Mouse (Mus musculus) lung, postnatal 0 days (tissue): ENCODE data around the gene Vps37b. TPM values are rescaled to one million over a fixed set of nuclear protein-coding genes. Genes with fewer than 3 reads are reported as not detected.
A peak's percentile ranks its signal among the peaks of the same experiment; 100 is the strongest.

ENCODE experiments used
- ATAC-seq: fragments of 200-750 bp; cut with Nextera tagmentation; 2 replicates; pipeline ENCODE4 v1.8.0; 2017; ENCODE audit warnings: moderate library complexity
- DNase-seq: peaks from one replicate; pipeline ENCODE4 v3.0.0-alpha.2; 2016; ENCODE audit warnings: low spot score
- H3K27ac ChIP-seq: fragments of 300-500 bp; sonication (generic); 2 replicates; pipeline ENCODE4 v1.5.1; 2014; ENCODE audit warnings: antibody characterized with exemption, mild to moderate bottlenecking, low read length, mixed read lengths
- H3K27me3 ChIP-seq: fragments of 300-500 bp; sonication (generic); replicated peaks from 2 replicates; pipeline ENCODE4 v1.6.1; 2014; ENCODE audit warnings: low read length, mixed read lengths; ENCODE audit not compliant: insufficient read depth
- H3K36me3 ChIP-seq: fragments of 300-500 bp; sonication (generic); 2 replicates; pipeline ENCODE4 v1.6.1; 2014; ENCODE audit warnings: low read length, mixed read lengths; ENCODE audit not compliant: insufficient read depth
- H3K4me1 ChIP-seq: fragments of 300-500 bp; sonication (generic); 2 replicates; pipeline ENCODE4 v1.6.1; 2014; ENCODE audit warnings: antibody characterized with exemption, low read depth, low read length, mixed read lengths; ENCODE audit not compliant: insufficient read depth
- H3K4me2 ChIP-seq: fragments of 300-500 bp; sonication (generic); replicated peaks from 2 replicates; pipeline ENCODE4 v1.6.1; 2014; ENCODE audit warnings: low read depth, mild to moderate bottlenecking, low read length, moderate library complexity, mixed read lengths
- H3K4me3 ChIP-seq: fragments of 300-500 bp; sonication (generic); 2 replicates; pipeline ENCODE4 v1.5.1; 2014; ENCODE audit warnings: low read depth, low read length
- H3K9ac ChIP-seq: fragments of 300-500 bp; sonication (generic); replicated peaks from 2 replicates; pipeline ENCODE4 v1.6.1; 2014; ENCODE audit warnings: low read depth, mild to moderate bottlenecking
- H3K9me3 ChIP-seq: fragments of 300-500 bp; sonication (generic); 2 replicates; pipeline ENCODE4 v1.6.1; 2016; ENCODE audit warnings: low read length, mixed read lengths
- CTCF ChIP-seq: IDR thresholded peaks from 2 replicates; pipeline ENCODE4 v1.5.1; 2016; ENCODE audit warnings: antibody characterized with exemption, mild to moderate bottlenecking
- EP300 ChIP-seq: IDR thresholded peaks from 2 replicates; pipeline ENCODE4 v1.6.1; 2016; ENCODE audit warnings: antibody characterized with exemption, mild to moderate bottlenecking, control low read depth
- WGBS: fragments of 180-500 bp; shearing (Covaris S2); extraction: QIAGEN DNeasy Blood & Tissue Kit; methylation state at CpG from one replicate; pipeline ENCODE4 v1.1.7; 2014; 5-methylcytosine and 5-hydroxymethylcytosine counted together
- polyA plus RNA-seq: library from polyadenylated mRNA; unstranded; fragments of >200 nt; fragmentation: Nextera tagmentation; extraction: Ambion mirVana; gene quantifications from 2 replicates; pipeline ENCODE4 v1.2.1, GENCODE M21; 2015

Vps37b gene
- polyA plus RNA-seq, 1 experiment from 2014 or later, result 28.5 TPM

GRCm38 (mm10) chr5:124014791-124015251 lies 17.2 kb downstream of the Vps37b start:
- H3K9ac ChIP-seq, result 0 out of 2 replicates have a peak overlapping the region, but pooled peaks have one; percentile 12
- H3K27ac ChIP-seq, result peak overlapping the region; percentile 68
- ATAC-seq, result no peak
- TF ChIP-seq CTCF (no peak), EP300 (no peak)
- H3K4me1 ChIP-seq, result peaks cover 53% of the 10 kb centered on the region; the same call in 1 of the 2 replicates
- DNase-seq, result peak; percentile 68
- H3K4me3 ChIP-seq, result no peak overlapping the region
- 30% methylated on average over 11 of the region's 11 CpGs for WGBS
- no peaks in the 10 kb centered on the region for H3K36me3 ChIP-seq
- no peaks in the 10 kb centered on the region for H3K9me3 ChIP-seq
- H3K27me3 ChIP-seq, result no peaks in the 10 kb centered on the region
- H3K4me2 ChIP-seq, result peak overlapping the region; percentile 23

- TF ChIP-seq CTCF (no peak), EP300 (no peak)
- ATAC-seq (no peak), DNase-seq (no peak)
- 84% methylated on average over 3 of the region's 3 CpGs for WGBS
- 0 out of 2 replicates have a peak overlapping the region, but pooled peaks have one; percentile 12 for H3K9ac ChIP-seq
- peak overlapping the region; percentile 68 for H3K27ac ChIP-seq
- peaks cover 50% of the 10 kb centered on the region; the same call in 1 of the 2 replicates for H3K4me1 ChIP-seq
- no peak overlapping the region; the same call in 1 of the 2 replicates for H3K4me2 ChIP-seq
- no peaks in the 10 kb centered on the region for H3K27me3 ChIP-seq
- H3K36me3 ChIP-seq, result no peaks in the 10 kb centered on the region
- no peak overlapping the region for H3K4me3 ChIP-seq
- no peaks in the 10 kb centered on the region for H3K9me3 ChIP-seq
These were observed 17.9 kb downstream of the Vps37b start for GRCm38 (mm10) chr5:124014180-124014579.

- 72% methylated on average over 16 of the region's 16 CpGs for WGBS
- peaks cover 46% of the 10 kb centered on the region; the same call in 1 of the 2 replicates for H3K4me1 ChIP-seq
- peaks cover 3% of the 10 kb centered on the region; the same call in 1 of the 2 replicates for H3K36me3 ChIP-seq
- H3K4me3 ChIP-seq, result no peak overlapping the region
- H3K4me2 ChIP-seq, result no peak overlapping the region
- H3K27me3 ChIP-seq, result no peaks in the 10 kb centered on the region
- no peaks in the 10 kb centered on the region for H3K9me3 ChIP-seq
- no peak overlapping the region for H3K9ac ChIP-seq
- DNase-seq, result no peak
- H3K27ac ChIP-seq, result no peak overlapping the region
- no peak for TF ChIP-seq CTCF
- TF ChIP-seq EP300, result no peak
- ATAC-seq, result no peak
These were observed 18.3 kb downstream of the Vps37b start for GRCm38 (mm10) chr5:124013747-124014146.

DNA sequence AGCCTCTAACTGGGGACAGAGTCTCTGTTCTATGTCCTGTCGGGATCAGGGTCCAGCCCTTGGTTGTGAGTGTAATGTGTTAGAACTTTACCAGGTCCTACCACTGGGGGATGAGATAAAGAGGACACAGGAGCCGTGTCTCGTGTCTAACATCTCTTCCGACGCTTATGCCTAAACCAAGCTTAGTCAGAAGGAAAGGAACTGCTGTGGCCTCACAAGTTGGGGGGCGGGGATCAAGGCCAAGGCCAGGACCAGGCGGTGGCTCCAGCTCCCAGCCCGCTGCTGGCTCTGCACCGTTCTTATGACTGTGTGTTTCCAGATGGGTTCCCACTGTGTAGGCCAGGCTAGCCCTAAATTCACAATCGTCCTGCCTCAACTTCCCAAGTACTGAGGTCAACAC lies 19.2 kb downstream of the Vps37b start:
- Histone ChIP-seq H3K27me3 (no peaks in the 10 kb centered on the region), H3K4me3 (no peak overlapping the region), H3K9me3 (no peaks in the 10 kb centered on the region), H3K9ac (no peak overlapping the region), H3K27ac (peak overlapping the region; percentile 27; the same call in 1 of the 2 replicates), H3K36me3 (peaks cover 11% of the 10 kb centered on the region), H3K4me1 (peaks cover 37% of the 10 kb centered on the region; the same call in 1 of the 2 replicates), H3K4me2 (no peak overlapping the region)
- DNase-seq, result no peak
- 48% methylated on average over 10 of the region's 10 CpGs for WGBS
- no peak for ATAC-seq
- no peak for TF ChIP-seq EP300
- peak; percentile 37 for TF ChIP-seq CTCF

- H3K27me3 ChIP-seq, result no peaks in the 10 kb centered on the region
- WGBS, result 12% methylated on average over 8 of the region's 8 CpGs
- H3K27ac ChIP-seq, result peak overlapping the region; percentile 86
- peaks cover 21% of the 10 kb centered on the region for H3K36me3 ChIP-seq
- no peak for TF ChIP-seq CTCF
- TF ChIP-seq EP300, result no peak
- H3K9ac ChIP-seq, result no peak overlapping the region
- DNase-seq (no peak), ATAC-seq (no peak)
- H3K4me2 ChIP-seq, result peak overlapping the region; percentile 32
- no peak overlapping the region for H3K4me3 ChIP-seq
- H3K4me1 ChIP-seq, result peaks cover 34% of the 10 kb centered on the region; the same call in 1 of the 2 replicates
- H3K9me3 ChIP-seq, result no peaks in the 10 kb centered on the region
These were observed 20.1 kb downstream of the Vps37b start for GRCm38 (mm10) chr5:124011927-124012326.

DNA sequence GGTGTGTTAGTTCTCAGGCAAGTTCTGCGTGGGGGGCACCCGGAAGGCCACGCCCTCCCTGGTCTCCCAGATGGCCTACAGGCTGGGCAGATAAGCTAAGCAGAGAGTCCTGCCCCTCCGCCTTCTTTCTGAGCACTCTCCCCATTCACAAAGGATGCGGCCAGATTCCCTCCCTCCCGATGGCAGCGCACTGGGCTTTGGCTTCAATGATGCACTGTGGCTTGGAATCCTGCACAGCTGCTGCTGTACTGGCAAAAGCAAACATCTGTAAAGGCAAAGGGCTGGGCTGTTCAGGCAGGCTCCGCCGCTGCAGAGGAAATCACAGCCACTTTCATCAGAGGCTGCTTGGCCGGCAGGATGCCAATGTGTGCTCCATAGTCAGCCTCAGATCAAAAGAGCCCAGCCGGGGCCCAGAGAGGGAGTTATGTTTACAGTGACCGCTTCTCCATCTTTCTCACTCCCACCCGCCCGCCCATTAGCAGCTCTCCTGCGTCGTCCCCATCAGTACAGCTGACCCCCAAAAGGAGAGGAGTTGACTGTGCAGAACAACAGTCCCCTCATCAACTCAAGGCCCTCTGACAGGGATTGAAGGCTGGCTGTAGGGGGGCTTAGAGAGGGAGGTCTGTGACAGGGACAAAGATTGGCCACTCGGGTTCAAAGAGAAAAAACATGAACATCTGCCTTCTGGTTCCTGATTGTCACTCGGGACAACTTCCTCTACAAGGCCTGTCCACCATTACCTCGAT lies 21.0 kb downstream of the Vps37b start:
- peaks cover 27% of the 10 kb centered on the region; the same call in 1 of the 2 replicates for H3K4me1 ChIP-seq
- H3K4me3 ChIP-seq, result no peak overlapping the region
- H3K36me3 ChIP-seq, result peaks cover 23% of the 10 kb centered on the region
- H3K9ac ChIP-seq, result no peak overlapping the region
- H3K4me2 ChIP-seq, result peak overlapping the region; percentile 32
- H3K9me3 ChIP-seq, result no peaks in the 10 kb centered on the region
- DNase-seq (peak; percentile 95), ATAC-seq (peak; percentile 89)
- TF ChIP-seq CTCF, result no peak
- peak; percentile 35; the same call in 1 of the 2 replicates for TF ChIP-seq EP300
- WGBS, result 6% methylated on average over 19 of the region's 19 CpGs
- peak overlapping the region; percentile 86 for H3K27ac ChIP-seq
- no peaks in the 10 kb centered on the region for H3K27me3 ChIP-seq
